Mouse (Mus musculus) telencephalon, adult 2 months (tissue): ENCODE data around the gene Col11a2.
A peak's percentile ranks its signal among the peaks of the same experiment; 100 is the strongest.

Source experiments
- DNase-seq: peaks from one replicate; pipeline ENCODE4 v3.0.0-alpha.2; 2011; ENCODE audit warnings: low read depth, low spot score

Col11a2 gene

DNA sequence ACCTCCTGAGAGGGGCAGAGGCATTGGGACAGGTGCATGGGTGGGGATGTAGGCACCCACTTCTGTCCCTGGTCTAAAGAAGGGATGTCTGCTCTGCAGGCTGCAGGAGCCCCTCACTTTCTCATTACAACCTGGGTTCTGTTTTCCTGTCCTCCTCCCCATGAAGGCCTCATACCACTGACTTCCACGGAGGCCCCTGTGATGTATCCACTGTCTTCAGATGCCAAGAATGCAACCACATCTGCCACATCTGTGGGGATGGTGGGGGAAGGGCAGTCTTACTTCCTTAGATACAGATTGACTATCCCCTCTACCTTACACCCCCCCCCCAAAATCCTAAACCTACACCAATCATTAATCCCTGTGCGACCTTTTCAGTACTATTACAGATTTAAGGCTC, 13.0 kb upstream of the Col11a2 start:
- no peak for DNase-seq

GRCm38 (mm10) chr17:34026917-34027655, 12.2 kb upstream of the Col11a2 start:
- no peak for DNase-seq

- peak; percentile 80 for DNase-seq
These were observed 11.5 kb upstream of the Col11a2 start, which contains the start of gene H2-Ke6 for GRCm38 (mm10) chr17:34027656-34028223. H2-Ke6 (minus strand) TSS chr17:34028060.

DNA sequence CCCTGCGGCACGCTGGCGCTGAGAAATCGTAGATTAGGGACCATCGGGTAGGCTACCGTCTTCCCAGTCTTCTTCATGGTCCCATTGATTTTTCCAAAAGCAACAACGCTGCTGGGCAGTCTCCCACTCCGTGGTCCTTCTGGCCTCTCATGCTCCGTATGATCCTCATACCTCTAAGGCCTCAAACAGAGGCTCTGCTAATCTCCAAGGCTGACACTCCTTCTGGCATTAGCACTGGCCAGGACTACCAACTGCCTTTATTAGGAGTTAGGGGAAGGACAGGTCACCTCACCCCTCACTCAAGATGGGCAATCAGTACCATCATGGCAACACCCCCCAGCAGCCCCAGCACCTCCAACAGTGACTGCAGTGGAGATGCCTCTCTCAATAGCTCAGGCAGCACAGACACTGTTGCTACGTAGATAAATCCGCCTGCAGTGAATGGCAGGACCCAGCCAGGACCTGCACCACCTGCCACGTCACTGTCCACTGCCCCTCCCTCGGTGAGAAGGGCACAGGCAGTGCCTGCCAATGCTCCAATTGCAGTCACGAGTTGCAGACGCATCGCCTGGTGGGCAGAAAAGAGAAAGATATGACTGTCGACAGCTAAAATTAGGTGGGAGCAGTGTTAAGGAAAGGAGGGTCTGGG, 10.6 kb upstream of the Col11a2 start:
- DNase-seq, result no peak

DNA sequence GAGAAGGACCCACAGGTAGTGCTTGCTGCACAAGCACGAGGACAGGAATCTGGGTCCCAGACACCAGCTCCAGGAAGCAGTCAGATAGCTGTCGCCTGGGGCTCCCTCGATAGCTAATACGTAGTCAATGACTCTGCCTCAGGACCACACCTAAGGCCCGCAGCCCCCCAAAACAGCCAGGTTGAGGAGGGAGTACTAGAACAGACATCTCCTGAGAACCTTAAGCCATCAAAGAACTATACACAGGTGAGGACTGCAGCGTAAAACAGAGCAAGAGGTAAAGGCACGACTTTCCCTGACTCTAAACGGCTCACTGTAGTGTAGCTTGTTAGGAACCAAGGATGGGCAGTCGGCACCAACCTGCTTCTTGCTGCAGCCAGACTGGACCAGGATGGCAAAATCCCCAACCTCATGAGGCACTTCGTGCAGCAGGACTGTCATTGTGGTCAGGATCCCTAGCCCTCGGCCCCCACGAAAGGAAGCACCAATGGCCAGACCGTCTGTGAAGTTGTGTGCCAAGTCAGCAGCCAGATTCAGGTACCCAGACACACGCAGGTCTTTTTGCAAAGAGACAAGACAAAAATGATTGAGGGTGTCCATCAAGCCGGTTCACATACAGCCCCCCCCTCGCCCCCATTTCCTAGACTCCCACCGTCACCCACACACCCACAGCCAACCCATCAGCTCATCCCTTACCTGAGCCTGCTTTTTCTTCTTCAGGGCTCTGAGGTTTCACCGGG, 9.9 kb upstream of the Col11a2 start:
- DNase-seq, result no peak

DNA sequence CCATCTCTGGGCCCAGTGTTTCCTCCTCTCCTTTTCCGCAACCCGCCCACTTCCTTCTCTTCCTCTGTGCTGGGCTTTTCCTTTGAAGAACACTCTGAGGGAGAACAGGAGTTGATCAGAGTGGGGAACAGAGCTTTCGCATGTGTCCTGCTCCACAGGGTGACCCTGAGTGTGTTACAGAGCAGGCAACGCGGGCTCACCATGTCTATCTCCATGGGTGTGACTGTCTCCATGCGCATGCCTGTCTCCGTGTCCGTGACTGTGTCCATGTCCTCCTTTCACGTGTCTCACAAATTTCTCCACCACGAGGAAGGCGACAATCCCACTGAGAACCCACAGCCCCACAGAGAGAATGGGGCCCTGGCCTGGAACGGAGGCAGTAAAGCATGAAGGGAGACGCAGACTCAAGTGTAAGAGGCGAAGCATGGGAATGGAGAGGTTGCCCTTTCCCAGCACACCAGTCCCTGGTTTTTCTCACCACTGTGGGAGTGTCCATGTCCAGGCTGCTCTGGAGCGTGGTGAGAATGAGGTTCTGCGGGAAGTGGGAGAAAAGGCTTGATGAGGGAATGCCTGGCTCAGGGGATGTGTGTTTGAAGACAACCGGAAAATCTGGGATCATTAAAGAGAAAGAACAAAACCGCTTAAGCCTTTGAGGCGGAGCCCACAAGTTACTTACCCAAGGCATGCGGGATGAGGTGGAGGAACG, 9.2 kb upstream of the Col11a2 start:
- DNase-seq, result no peak

DNA sequence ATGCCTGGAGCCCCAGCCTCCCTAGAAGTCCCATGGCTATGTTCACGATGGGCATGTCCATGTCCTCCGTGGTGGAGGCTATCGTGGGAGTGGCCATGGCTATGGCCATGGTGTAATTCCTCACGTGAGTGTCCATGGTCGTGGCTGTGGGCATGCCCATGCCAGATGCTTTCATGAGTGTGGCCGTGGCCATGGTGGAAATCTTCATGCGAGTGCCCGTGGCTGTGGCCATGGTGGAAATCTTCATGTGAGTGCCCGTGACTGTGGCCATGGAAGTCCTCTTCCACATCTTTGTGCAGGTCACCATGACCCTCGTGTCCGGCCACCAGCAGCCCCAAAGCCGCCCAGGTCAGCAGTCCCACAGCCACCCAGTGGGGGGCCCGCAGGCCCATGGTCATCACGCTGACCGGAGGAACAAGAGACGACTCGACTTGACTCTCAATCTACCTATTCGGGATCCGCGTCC, 8.3 kb upstream of the Col11a2 start:
- DNase-seq, result no peak

DNA sequence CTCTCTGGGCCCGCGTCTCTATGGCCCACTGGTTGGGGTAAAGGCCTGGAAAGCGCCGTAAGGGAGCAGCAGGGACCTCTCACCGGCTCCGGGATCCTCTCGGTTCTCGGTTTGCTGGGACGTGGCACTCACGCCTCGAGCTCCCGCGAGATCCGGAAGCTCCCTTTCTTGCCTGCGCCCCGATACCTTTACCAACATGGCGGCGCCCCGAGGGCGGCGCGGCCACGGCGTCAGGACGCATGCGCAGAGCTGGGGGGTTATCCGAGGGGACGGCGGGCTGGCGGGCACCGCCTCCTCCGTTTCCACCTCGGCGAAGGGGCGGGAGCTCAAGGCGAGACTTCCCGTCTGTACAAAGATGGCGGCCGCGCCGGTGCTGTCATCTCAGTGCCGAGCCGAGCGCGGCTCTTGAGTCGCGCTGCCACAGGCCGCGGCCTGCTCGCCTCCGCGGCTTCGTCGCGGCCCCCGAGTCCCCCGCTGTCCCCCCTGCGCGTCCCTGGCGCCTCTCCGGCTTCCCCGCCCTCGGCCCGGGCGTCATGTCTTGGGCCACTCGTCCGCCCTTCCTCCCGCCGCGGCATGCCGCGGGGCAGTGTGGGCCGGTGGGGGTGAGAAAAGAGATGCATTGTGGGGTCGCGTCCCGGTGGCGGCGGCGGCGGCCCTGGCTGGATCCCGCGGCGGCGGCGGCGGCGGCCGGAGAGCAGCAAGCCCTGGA, 7.6 kb upstream of the Col11a2 start, which contains the start of the genes Slc39a7 and Rxrb:
Gene Slc39a7 (minus strand): TSS at position 218 of the 709 bp plus-strand sequence.
Gene Rxrb (plus strand): TSS at position 348 of the 709 bp plus-strand sequence.
- peak; percentile 95 for DNase-seq

GRCm38 (mm10) chr17:34032174-34032632, 7.0 kb upstream of the Col11a2 start:
- no peak for DNase-seq

GRCm38 (mm10) chr17:34032806-34033205, 6.4 kb upstream of the Col11a2 start:
- DNase-seq, result no peak

DNA sequence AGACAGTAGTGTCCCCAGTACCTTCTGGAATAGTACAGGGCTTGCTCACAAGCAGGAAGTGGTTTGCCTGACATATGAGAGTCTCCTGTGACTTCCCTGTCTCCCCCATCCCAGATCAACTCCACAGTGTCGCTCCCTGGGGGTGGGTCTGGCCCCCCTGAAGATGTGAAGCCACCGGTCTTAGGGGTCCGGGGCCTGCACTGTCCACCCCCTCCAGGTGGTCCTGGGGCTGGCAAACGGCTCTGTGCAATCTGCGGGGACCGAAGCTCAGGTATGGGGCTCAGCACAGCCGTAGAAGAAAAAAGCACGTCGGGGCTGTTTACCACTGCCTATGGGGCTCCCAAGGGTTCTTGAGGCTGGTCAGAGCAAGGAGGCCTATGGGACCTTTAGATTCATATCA, 5.8 kb upstream of the Col11a2 start:
- no peak for DNase-seq

DNA sequence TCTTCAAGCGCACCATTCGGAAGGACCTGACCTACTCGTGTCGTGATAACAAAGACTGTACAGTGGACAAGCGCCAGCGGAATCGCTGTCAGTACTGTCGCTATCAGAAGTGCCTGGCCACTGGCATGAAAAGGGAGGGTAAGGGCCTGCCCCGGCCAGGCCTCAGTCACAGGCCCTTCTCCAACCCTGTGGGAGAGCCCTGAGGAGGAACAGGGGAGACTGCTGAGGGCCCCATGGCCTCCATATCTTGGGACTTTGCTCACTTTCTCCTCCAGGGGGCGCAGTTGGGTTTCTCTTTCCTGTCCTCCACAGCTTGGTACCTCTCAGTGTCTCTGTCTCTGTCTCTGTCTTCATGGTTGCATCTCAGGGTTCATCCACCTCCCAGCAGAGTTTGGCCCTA, 5.2 kb upstream of the Col11a2 start:
- no peak for DNase-seq

DNA sequence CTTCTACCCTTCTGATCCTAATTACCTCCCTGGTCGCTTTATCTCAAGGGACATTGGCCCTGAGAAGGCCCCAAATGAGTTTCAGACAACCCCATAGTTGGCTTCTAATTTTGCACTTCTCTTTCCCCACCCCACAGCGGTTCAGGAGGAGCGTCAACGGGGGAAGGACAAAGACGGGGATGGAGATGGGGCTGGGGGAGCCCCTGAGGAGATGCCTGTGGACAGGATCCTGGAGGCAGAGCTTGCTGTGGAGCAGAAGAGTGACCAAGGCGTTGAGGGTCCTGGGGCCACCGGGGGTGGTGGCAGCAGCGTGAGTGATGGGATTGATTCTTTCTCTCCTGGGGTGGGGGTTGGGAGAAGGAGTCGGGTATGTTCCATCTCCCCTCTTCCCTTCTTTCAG, 3.7 kb upstream of the Col11a2 start:
- DNase-seq, result no peak

DNA sequence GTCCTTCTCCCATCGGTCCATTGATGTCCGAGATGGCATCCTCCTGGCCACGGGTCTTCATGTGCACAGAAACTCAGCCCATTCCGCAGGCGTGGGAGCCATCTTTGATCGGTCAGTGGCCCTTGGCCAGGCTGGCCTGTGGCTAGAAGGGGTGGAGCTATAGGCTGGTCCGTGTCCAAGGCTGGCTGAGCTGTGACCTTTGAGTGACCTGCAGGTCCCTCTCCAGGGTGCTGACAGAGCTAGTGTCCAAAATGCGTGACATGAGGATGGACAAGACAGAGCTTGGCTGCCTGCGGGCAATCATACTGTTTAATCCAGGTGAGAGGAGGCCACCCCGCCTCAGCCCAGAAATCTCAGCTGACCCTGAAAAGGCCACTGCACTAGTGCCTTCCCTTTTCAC, 2.6 kb upstream of the Col11a2 start:
- no peak for DNase-seq

DNA sequence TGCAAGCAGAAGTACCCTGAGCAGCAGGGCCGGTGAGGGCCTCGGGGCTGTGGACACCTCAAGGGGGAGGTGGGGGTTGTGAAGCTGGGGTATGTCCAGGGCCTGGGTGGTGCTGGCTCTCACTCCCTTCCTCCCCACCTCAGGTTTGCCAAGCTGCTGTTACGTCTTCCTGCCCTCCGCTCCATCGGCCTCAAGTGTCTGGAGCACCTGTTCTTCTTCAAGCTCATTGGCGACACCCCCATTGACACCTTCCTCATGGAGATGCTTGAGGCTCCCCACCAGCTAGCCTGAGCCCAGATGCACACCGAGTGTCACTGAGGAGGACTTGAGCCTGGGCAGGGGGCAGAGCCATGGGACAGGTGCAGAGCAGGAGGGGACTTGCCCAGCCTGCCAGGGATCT, 2.0 kb upstream of the Col11a2 start:
- no peak for DNase-seq

- DNase-seq, result no peak
These were observed 797 bp upstream of the Col11a2 start for GRCm38 (mm10) chr17:34038440-34038839.

GRCm38 (mm10) chr17:34039562-34040450, 569 bp downstream of the Col11a2 start:
- DNase-seq, result no peak

GRCm38 (mm10) chr17:34045941-34046340, 6.7 kb downstream of the Col11a2 start:
- DNase-seq, result no peak

- DNase-seq, result no peak
These were observed 8.3 kb downstream of the Col11a2 start for GRCm38 (mm10) chr17:34047404-34048050.
